Mouse (Mus musculus) heart, postnatal 0 days (tissue): ENCODE results near the gene Adam10. TPM values are rescaled to one million over a fixed set of nuclear protein-coding genes. Genes with fewer than 3 reads are reported as not detected.

ENCODE experiments used
- ATAC-seq: fragments of 200-750 bp; cut with Nextera tagmentation; 2 replicates; pipeline ENCODE4 v1.8.0; 2017; ENCODE audit warnings: low read depth, moderate number of reproducible peaks, moderate library complexity; ENCODE audit not compliant: insufficient read depth
- DNase-seq: peaks from one replicate; pipeline ENCODE4 v3.0.0-alpha.2; 2016; ENCODE audit warnings: low spot score
- H3K27ac ChIP-seq: fragments of 300-500 bp; sonication (generic); 2 replicates; pipeline ENCODE4 v1.5.1; 2014; ENCODE audit warnings: low read depth, mild to moderate bottlenecking
- H3K27me3 ChIP-seq: fragments of 300-500 bp; sonication (generic); 2 replicates; pipeline ENCODE4 v1.6.1; 2014; ENCODE audit warnings: low read length, mixed read lengths; ENCODE audit not compliant: control insufficient read depth, insufficient read depth
- H3K36me3 ChIP-seq: fragments of 300-500 bp; sonication (generic); replicated peaks from 2 replicates; pipeline ENCODE4 v1.6.1; 2014; ENCODE audit warnings: low read length, mixed read lengths; ENCODE audit not compliant: control insufficient read depth, insufficient read depth
- H3K4me1 ChIP-seq: fragments of 300-500 bp; sonication (generic); 2 replicates; pipeline ENCODE4 v1.6.1; 2014; ENCODE audit warnings: antibody characterized with exemption; ENCODE audit not compliant: control insufficient read depth, insufficient read depth
- H3K4me2 ChIP-seq: fragments of 300-500 bp; sonication (generic); 2 replicates; pipeline ENCODE4 v1.6.1; 2014; ENCODE audit warnings: low read depth, mild to moderate bottlenecking, low read length, moderate library complexity
- H3K4me3 ChIP-seq: fragments of 300-500 bp; sonication (generic); 2 replicates; pipeline ENCODE4 v1.5.1; 2014; ENCODE audit warnings: low read depth, low read length
- H3K9ac ChIP-seq: fragments of 300-500 bp; sonication (generic); replicated peaks from 2 replicates; pipeline ENCODE4 v1.6.1; 2014; ENCODE audit warnings: low read depth, low read length, mixed read lengths
- H3K9me3 ChIP-seq: fragments of 300-500 bp; sonication (generic); replicated peaks from 2 replicates; pipeline ENCODE4 v1.6.1; 2016; ENCODE audit warnings: low read length; ENCODE audit not compliant: control insufficient read depth
- CTCF ChIP-seq: IDR thresholded peaks from 2 replicates; pipeline ENCODE4 v1.5.1; 2016; ENCODE audit warnings: antibody characterized with exemption, control low read depth, low read depth
- EP300 ChIP-seq: IDR thresholded peaks from 2 replicates; pipeline ENCODE4 v1.6.1; 2016; ENCODE audit warnings: antibody characterized with exemption, low read depth
- WGBS: fragments of 180-500 bp; shearing (Covaris S2); extraction: QIAGEN DNeasy Blood & Tissue Kit; methylation state at CpG from one replicate; pipeline ENCODE4 v1.1.7; 2014; 5-methylcytosine and 5-hydroxymethylcytosine counted together
- polyA plus RNA-seq: library from polyadenylated mRNA; unstranded; fragments of >200 nt; fragmentation: Nextera tagmentation; extraction: Ambion mirVana; gene quantifications from 2 replicates; pipeline ENCODE4 v1.2.1, GENCODE M21; 2015
- total RNA-seq: library from RNA; depleted of rRNA; stranded (reverse); fragments of >200 nt; gene quantifications from 2 replicates; pipeline ENCODE4 v1.2.3, GENCODE M21; 2014; ENCODE audit warnings: low replicate concordance

Adam10 gene
- total and polyA plus RNA-seq, 2 experiments from 2014 or later, result 15.0 to 39.9 TPM

DNA sequence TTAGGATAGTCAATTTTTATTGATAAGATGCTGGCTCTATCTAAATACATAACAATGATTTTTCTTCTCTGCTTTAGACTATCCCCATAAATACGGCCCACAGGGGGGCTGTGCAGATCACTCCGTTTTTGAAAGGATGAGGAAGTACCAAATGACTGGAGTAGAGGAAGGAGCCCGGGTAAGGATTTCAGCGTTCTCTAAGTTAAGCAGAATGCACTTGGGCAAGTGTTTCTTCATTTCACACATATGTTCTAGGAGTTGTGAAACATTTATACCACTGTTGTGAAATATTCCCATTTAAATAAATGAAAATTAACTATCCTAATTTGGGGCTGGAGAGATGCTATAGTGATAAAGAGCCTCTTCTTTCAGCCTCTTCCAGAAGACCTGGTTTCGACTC lies 61.2 kb downstream of the Adam10 start:
- H3K9ac ChIP-seq, result no peak overlapping the region
- DNase-seq, result no peak
- peaks cover 10% of the 10 kb centered on the region for H3K36me3 ChIP-seq
- no peak overlapping the region for H3K4me3 ChIP-seq
- 84% methylated on average over 5 of the region's 5 CpGs for WGBS
- TF ChIP-seq CTCF, result no peak
- TF ChIP-seq EP300, result no peak
- no peaks in the 10 kb centered on the region for H3K27me3 ChIP-seq
- no peaks in the 10 kb centered on the region for H3K9me3 ChIP-seq
- H3K27ac ChIP-seq, result no peak overlapping the region
- H3K4me1 ChIP-seq, result no peaks in the 10 kb centered on the region
- ATAC-seq, result no peak
- no peak overlapping the region for H3K4me2 ChIP-seq

DNA sequence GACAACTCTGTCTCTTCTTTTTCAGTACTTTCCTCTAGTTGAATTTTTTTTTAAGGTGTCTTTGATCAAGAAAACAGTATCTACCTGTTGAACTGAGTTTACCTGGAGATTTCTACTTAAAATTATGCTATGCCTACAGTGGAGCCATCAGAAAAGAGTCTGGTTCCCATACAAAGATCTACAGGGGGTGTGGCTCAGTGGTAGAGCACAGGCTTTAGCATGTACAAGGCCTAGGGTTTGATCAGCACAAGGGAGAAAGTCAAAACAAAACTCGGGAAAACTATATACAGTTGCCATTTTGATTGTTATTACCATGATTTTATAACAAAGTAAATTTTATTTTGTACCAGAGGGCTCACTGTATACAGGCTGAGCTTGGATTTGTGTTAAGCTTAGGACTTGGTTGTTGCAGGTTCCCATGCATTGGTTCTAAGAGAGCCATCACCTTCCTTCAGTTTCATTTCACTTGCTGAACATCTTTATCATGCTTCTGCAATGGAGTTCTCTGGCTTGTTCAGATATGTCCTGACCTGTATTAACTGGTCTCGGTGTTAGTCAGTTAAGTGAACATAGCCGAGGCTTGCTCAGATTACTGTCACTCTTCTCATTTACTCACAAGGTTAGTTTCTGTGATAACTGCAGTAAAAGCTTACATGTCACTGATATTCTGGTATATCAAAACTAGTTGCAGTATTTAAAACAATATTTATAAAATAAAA lies 72.9 kb downstream of the Adam10 start:
- ATAC-seq (no peak), DNase-seq (no peak)
- H3K36me3 ChIP-seq, result peaks cover 50% of the 10 kb centered on the region
- no peak overlapping the region for H3K4me2 ChIP-seq
- no peaks in the 10 kb centered on the region for H3K9me3 ChIP-seq
- 90% methylated on average over 3 of the region's 3 CpGs for WGBS
- no peak overlapping the region for H3K9ac ChIP-seq
- H3K27me3 ChIP-seq, result no peaks in the 10 kb centered on the region
- TF ChIP-seq CTCF (no peak), EP300 (no peak)
- H3K27ac ChIP-seq, result no peak overlapping the region
- H3K4me3 ChIP-seq, result no peak overlapping the region
- H3K4me1 ChIP-seq, result no peaks in the 10 kb centered on the region

DNA sequence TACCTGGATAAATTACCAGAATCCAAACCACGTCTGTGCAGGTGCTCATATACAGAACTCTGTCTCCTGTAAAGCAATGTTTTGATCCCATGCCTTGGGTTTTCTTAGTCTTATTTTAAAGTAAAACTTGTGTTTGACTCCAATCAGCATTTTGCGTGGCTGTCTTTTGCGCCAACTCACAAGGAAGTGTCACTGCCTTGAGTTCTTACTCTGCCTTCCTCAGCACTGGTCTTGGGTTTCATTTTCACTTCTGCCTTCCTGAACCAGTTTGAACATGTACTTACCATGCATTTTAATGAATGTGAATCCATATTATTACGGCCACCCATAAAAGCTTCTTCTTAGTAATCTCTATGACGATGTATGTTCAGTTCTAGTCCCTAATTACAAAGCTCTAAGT lies 82.2 kb downstream of the Adam10 start:
- H3K36me3 ChIP-seq, result peaks cover 47% of the 10 kb centered on the region
- no peak for TF ChIP-seq CTCF
- no peak for TF ChIP-seq EP300
- H3K27me3 ChIP-seq, result no peaks in the 10 kb centered on the region
- no peak overlapping the region for H3K4me3 ChIP-seq
- H3K9me3 ChIP-seq, result no peaks in the 10 kb centered on the region
- no peaks in the 10 kb centered on the region for H3K4me1 ChIP-seq
- H3K9ac ChIP-seq, result no peak overlapping the region
- no peak for DNase-seq
- H3K27ac ChIP-seq, result no peak overlapping the region
- no peak for ATAC-seq
- 88% methylated on average over 5 of the region's 5 CpGs for WGBS
- no peak overlapping the region for H3K4me2 ChIP-seq

DNA sequence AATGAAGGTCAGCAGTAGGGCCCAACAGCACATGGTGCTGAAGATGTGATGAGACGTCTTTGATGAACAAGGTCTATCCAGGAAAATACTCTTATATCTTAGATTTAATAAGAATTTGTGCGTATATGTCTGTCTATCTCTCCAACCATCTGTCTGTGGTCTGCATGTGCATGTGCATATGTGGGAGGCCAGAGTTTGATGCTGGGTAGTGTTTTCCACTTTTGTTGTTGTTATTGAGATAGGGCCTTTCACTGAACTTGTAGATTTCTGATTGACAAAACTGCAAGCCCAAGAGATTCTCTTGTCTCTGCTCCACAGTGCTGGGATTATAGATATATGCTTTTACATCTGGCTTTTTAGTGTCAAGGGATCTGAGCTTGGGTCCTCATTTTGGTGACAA lies 96.7 kb downstream of the Adam10 start:
- peaks cover 40% of the 10 kb centered on the region for H3K36me3 ChIP-seq
- H3K4me3 ChIP-seq, result no peak overlapping the region
- ATAC-seq (no peak), DNase-seq (no peak)
- TF ChIP-seq EP300, result no peak
- no peak for TF ChIP-seq CTCF
- H3K27ac ChIP-seq, result no peak overlapping the region
- no peaks in the 10 kb centered on the region for H3K4me1 ChIP-seq
- no peaks in the 10 kb centered on the region for H3K9me3 ChIP-seq
- 95% methylated on average over 2 of the region's 2 CpGs for WGBS
- no peak overlapping the region for H3K4me2 ChIP-seq
- H3K27me3 ChIP-seq, result no peaks in the 10 kb centered on the region
- no peak overlapping the region for H3K9ac ChIP-seq

DNA sequence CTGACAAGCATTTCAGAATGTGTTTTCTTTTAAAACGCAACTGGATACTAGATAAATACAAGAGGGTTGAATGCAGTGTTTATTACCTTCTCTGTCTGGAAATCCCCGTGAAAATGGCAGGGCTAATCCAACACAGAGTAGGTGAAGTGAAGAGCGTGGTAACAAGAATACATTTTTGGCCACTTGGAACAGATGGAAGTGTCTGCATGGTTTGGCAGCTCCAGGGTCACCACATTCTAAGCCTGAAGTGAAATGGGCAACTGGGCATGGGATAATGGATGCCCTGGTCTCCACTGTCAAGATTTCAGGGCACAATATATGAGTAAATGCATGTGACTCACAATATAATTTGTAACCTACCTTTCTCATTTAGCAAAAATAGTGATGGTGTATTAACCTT lies 103.4 kb downstream of the Adam10 start:
- no peaks in the 10 kb centered on the region for H3K4me1 ChIP-seq
- no peak overlapping the region for H3K4me2 ChIP-seq
- TF ChIP-seq EP300 (no peak), CTCF (no peak)
- no peak overlapping the region for H3K9ac ChIP-seq
- DNase-seq (no peak), ATAC-seq (no peak)
- no peaks in the 10 kb centered on the region for H3K9me3 ChIP-seq
- H3K27ac ChIP-seq, result no peak overlapping the region
- H3K27me3 ChIP-seq, result no peaks in the 10 kb centered on the region
- H3K36me3 ChIP-seq, result peaks cover 22% of the 10 kb centered on the region
- no peak overlapping the region for H3K4me3 ChIP-seq
- WGBS, result 84% methylated on average over 3 of the region's 3 CpGs

DNA sequence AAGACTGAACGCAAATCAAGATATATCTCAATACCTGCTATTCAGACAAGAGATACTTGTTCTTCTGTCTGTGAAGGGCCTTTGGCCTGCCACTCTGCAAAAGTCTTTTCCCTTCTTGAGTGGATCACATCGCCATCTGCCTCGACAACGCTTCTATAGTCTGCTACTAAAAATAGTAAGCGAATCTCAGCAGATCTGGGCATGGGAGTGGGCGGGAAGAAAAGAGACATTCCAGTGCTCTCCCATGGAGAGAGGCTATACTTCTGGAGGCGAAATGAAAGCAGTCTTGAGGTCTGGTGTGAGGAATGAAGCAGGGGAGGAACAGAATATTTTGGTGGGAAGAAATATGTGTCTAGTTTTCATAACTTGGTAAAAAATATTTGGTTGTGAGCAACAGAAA lies 109.9 kb downstream of the Adam10 start:
- Histone ChIP-seq H3K27me3 (no peaks in the 10 kb centered on the region), H3K4me3 (no peak overlapping the region), H3K27ac (no peak overlapping the region), H3K4me1 (no peaks in the 10 kb centered on the region), H3K9me3 (0 out of 2 replicates have a peak, but pooled peaks cover 5% of the 10 kb centered on the region), H3K36me3 (no peaks in the 10 kb centered on the region), H3K4me2 (no peak overlapping the region), H3K9ac (no peak overlapping the region)
- ATAC-seq, result no peak
- no peak for DNase-seq
- WGBS, result 60% methylated on average over 7 of the region's 7 CpGs
- TF ChIP-seq EP300 (no peak), CTCF (no peak)
